Mouse (Mus musculus): ENCODE measurements around the gene Calml3. TPM values are rescaled to one million over a fixed set of nuclear protein-coding genes. Genes with fewer than 3 reads are reported as not detected.

Calml3 gene
- total and polyA plus RNA-seq, 3 experiments: 0.27 TPM; not detected in 2

DNA sequence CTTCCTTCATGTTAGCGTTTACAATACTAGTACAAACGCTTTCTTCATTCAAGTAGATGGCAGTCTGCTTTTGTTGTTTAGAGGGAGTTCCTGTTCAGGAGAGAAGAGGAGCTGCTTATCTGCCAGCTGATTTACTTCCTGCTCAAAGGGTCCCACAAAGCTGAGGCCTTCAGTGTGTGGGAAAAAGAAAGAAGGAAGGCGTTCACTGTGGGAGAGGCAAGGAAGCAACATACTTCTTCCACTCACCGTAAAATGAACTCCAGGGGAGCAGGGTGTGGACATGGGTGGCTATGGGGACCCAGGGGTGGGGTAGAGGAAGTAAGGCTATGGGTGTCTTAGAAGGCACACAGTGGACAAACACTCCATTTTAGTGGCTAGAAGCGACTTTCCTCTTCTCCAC lies 1.5 kb upstream of the Calml3 start:
- no peak overlapping the region for H3K4me3 ChIP-seq (ENCODE audit: low read depth, low read length)
- TF ChIP-seq TAL1 (conservative IDR thresholded peaks at IDR 0.05; ENCODE audit: low read depth, low read length) (no peak), POLR2AphosphoS5 (IDR thresholded peaks at IDR 0.05; ENCODE audit: insufficient replicate concordance, low read depth, low read length) (no peak), GATA1 (IDR thresholded peaks at IDR 0.05; ENCODE audit: borderline replicate concordance, low read length) (no peak), GATA2 (IDR thresholded peaks at IDR 0.05; ENCODE audit: borderline replicate concordance, low read depth, low read length) (no peak), CTCF (IDR thresholded peaks at IDR 0.05; ENCODE audit: low read depth, low read length) (no peak)
- DNase-seq (ENCODE audit: low spot score): no peak
- ATAC-seq (ENCODE audit: extremely low read depth, insufficient number of reproducible peaks, low FRiP score, poor library complexity, severe bottlenecking): no peak
- no peaks in the 10 kb centered on the region for H3K9me3 ChIP-seq (replicated peaks)
- no peaks in the 10 kb centered on the region for H3K4me1 ChIP-seq (ENCODE audit: insufficient read depth, low read depth, low read length)
- no peaks in the 10 kb centered on the region for H3K36me3 ChIP-seq (replicated peaks)
- H3K27me3 ChIP-seq (ENCODE audit: insufficient read depth, low read length): peaks cover 6% of the 10 kb centered on the region; the same call in 1 of the 2 replicates

DNA sequence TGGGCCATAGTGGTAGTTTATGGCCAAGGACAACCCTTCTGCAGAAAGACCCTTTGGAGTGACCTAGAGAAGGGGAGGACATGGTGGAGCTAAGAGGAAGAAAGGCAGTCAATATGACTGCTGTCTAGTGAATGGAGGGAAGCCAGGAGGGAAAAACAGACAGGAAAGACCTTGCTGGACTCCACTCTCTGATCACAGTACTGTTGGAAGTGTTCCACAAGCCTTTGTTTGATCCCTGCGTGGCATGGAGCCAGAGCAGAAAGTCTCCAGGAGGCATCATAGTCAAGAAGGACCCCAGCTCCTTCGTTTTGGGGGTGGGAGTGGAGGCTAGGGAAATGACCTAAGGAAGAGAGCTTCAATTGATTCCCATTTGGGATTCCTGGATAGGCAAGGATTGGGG lies 1.0 kb upstream of the Calml3 start:
- no peaks in the 10 kb centered on the region for H3K36me3 ChIP-seq (replicated peaks)
- no peak for TF ChIP-seq POLR2AphosphoS5 (IDR thresholded peaks at IDR 0.05; ENCODE audit: insufficient replicate concordance, low read depth, low read length)
- no peak for TF ChIP-seq CTCF (IDR thresholded peaks at IDR 0.05; ENCODE audit: low read depth, low read length)
- no peak for TF ChIP-seq GATA1 (IDR thresholded peaks at IDR 0.05; ENCODE audit: borderline replicate concordance, low read length)
- TF ChIP-seq GATA2 (IDR thresholded peaks at IDR 0.05; ENCODE audit: borderline replicate concordance, low read depth, low read length): no peak
- TF ChIP-seq TAL1 (conservative IDR thresholded peaks at IDR 0.05; ENCODE audit: low read depth, low read length): no peak
- H3K9me3 ChIP-seq (replicated peaks): no peaks in the 10 kb centered on the region
- DNase-seq (ENCODE audit: low spot score) (no peak), ATAC-seq (ENCODE audit: extremely low read depth, insufficient number of reproducible peaks, low FRiP score, poor library complexity, severe bottlenecking) (no peak)
- H3K27me3 ChIP-seq (ENCODE audit: insufficient read depth, low read length): 0 out of 2 replicates have a peak, but pooled peaks cover 4% of the 10 kb centered on the region
- no peak overlapping the region for H3K4me3 ChIP-seq (ENCODE audit: low read depth, low read length)
- H3K4me1 ChIP-seq (ENCODE audit: insufficient read depth, low read depth, low read length): no peaks in the 10 kb centered on the region

DNA sequence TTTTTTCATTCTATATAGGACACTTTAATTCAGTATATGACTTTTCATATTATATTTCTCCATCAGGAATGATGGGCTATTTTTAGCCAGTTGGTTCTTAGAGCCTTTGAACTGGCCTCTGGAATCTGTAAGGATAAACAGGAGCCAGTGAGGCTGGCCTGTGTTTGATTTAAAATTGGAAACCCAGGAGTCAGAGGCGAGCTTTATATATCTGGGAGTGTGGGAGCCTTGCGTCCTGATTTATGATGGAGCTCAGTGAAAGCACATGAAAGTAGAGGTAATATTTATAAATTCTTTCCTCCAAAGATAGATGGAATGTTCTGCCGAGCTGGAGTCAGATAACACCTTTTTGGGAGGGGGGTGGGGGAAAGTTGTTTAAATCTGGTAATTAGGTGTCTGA lies 4.7 kb downstream of the Calml3 start:
- H3K4me3 ChIP-seq (ENCODE audit: low read depth, low read length): no peak overlapping the region
- no peaks in the 10 kb centered on the region for H3K36me3 ChIP-seq (replicated peaks)
- ATAC-seq (ENCODE audit: extremely low read depth, insufficient number of reproducible peaks, low FRiP score, poor library complexity, severe bottlenecking) (no peak), DNase-seq (ENCODE audit: low spot score) (no peak)
- H3K4me1 ChIP-seq (ENCODE audit: insufficient read depth, low read depth, low read length): no peaks in the 10 kb centered on the region
- H3K9me3 ChIP-seq (replicated peaks): no peaks in the 10 kb centered on the region
- TF ChIP-seq GATA2 (IDR thresholded peaks at IDR 0.05; ENCODE audit: borderline replicate concordance, low read depth, low read length): no peak
- no peak for TF ChIP-seq CTCF (IDR thresholded peaks at IDR 0.05; ENCODE audit: low read depth, low read length)
- no peak for TF ChIP-seq POLR2AphosphoS5 (IDR thresholded peaks at IDR 0.05; ENCODE audit: insufficient replicate concordance, low read depth, low read length)
- TF ChIP-seq GATA1 (IDR thresholded peaks at IDR 0.05; ENCODE audit: borderline replicate concordance, low read length): no peak
- TF ChIP-seq TAL1 (conservative IDR thresholded peaks at IDR 0.05; ENCODE audit: low read depth, low read length): no peak
- H3K27me3 ChIP-seq (ENCODE audit: insufficient read depth, low read length): no peaks in the 10 kb centered on the region

DNA sequence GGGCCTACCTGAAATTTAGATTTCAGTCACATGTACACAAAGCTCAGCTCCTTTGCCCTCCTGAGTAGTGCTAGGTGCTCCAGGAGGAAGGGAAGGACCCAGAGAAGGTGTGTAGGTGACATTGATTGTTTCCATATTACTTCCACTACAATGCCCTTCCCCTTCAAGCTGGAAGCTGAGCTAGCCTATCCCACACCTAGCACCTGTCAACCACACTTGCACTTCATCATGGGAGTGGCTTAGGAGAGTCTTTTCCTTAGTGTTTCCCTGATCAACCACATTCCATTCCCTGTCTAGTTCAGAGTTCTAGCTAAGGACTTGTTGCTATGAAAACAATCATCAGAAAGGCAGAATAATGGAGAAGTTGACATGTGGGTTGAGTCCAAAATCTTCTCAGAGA lies 5.4 kb downstream of the Calml3 start:
- TF ChIP-seq POLR2AphosphoS5 (IDR thresholded peaks at IDR 0.05; ENCODE audit: insufficient replicate concordance, low read depth, low read length) (no peak), TAL1 (conservative IDR thresholded peaks at IDR 0.05; ENCODE audit: low read depth, low read length) (no peak), GATA2 (IDR thresholded peaks at IDR 0.05; ENCODE audit: borderline replicate concordance, low read depth, low read length) (no peak), GATA1 (IDR thresholded peaks at IDR 0.05; ENCODE audit: borderline replicate concordance, low read length) (no peak)
- no peak for ATAC-seq (ENCODE audit: extremely low read depth, insufficient number of reproducible peaks, low FRiP score, poor library complexity, severe bottlenecking)
- no peaks in the 10 kb centered on the region for H3K27me3 ChIP-seq (ENCODE audit: insufficient read depth, low read length)

DNA sequence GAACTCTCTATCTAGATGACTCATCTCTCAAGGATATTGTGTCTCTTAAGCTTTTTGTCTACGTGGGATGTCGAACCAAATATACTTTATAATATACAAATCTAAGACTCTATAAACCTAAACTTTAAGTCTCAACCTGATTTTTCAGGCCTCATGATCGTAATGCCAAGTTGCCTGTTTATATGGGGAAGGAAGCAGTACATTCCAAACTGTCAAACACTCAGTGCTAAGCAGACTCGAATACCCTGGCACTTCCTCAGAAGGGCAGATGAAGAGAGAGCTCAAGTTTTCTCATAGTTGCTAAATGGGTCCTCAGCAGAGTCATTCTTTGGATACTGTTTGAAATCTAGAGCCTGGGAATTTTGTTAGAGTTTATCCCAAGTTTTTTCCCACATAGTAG lies 7.5 kb downstream of the Calml3 start:
- H3K4me1 ChIP-seq (ENCODE audit: insufficient read depth, low read depth, low read length): no peaks in the 10 kb centered on the region
- H3K36me3 ChIP-seq (replicated peaks): no peaks in the 10 kb centered on the region
- no peaks in the 10 kb centered on the region for H3K27me3 ChIP-seq (ENCODE audit: insufficient read depth, low read length)
- no peak for DNase-seq (ENCODE audit: low spot score)
- no peak for TF ChIP-seq POLR2AphosphoS5 (IDR thresholded peaks at IDR 0.05; ENCODE audit: insufficient replicate concordance, low read depth, low read length)
- no peak for TF ChIP-seq TAL1 (conservative IDR thresholded peaks at IDR 0.05; ENCODE audit: low read depth, low read length)
- no peak for TF ChIP-seq GATA2 (IDR thresholded peaks at IDR 0.05; ENCODE audit: borderline replicate concordance, low read depth, low read length)
- TF ChIP-seq GATA1 (IDR thresholded peaks at IDR 0.05; ENCODE audit: borderline replicate concordance, low read length): no peak
- TF ChIP-seq CTCF (IDR thresholded peaks at IDR 0.05; ENCODE audit: low read depth, low read length): no peak
- no peak for ATAC-seq (ENCODE audit: extremely low read depth, insufficient number of reproducible peaks, low FRiP score, poor library complexity, severe bottlenecking)
- no peak overlapping the region for H3K4me3 ChIP-seq (ENCODE audit: low read depth, low read length)
- no peaks in the 10 kb centered on the region for H3K9me3 ChIP-seq (replicated peaks)

More for the DNA sequence above, 5.4 kb downstream of the Calml3 start:
- Histone ChIP-seq H3K36me3 (replicated peaks) (no peaks in the 10 kb centered on the region), H3K9me3 (replicated peaks) (no peaks in the 10 kb centered on the region), H3K4me3 (ENCODE audit: low read depth, low read length) (no peak overlapping the region), H3K4me1 (ENCODE audit: insufficient read depth, low read depth, low read length) (no peaks in the 10 kb centered on the region)
- DNase-seq (ENCODE audit: low spot score): no peak

DNA sequence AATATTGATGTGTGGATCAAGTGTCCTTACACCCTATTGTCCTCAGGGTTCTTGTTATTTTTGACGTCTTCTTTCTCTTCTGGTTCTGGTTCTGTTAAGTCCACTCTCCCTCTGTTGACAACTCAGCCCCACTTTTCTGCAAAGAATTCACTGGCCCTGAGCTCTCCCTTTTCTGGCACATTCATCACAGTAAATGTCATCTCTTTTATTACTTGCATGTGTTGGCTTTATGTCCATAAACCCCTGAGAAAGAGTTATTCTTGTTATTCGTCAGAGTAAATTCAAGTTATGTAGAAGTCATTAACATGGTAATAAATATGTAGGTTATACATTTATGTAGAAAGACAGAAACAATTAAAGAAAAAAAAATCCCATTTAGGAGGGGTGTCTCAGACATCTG lies 14.6 kb downstream of the Calml3 start:
- no peak for TF ChIP-seq TAL1 (conservative IDR thresholded peaks at IDR 0.05; ENCODE audit: low read depth, low read length)
- TF ChIP-seq POLR2AphosphoS5 (IDR thresholded peaks at IDR 0.05; ENCODE audit: insufficient replicate concordance, low read depth, low read length): no peak
- TF ChIP-seq GATA1 (IDR thresholded peaks at IDR 0.05; ENCODE audit: borderline replicate concordance, low read length): no peak
- no peak for ATAC-seq (ENCODE audit: extremely low read depth, insufficient number of reproducible peaks, low FRiP score, poor library complexity, severe bottlenecking)
- no peak for DNase-seq (ENCODE audit: low spot score)
- no peaks in the 10 kb centered on the region for H3K36me3 ChIP-seq (replicated peaks)
- no peaks in the 10 kb centered on the region for H3K9me3 ChIP-seq (replicated peaks)
- no peaks in the 10 kb centered on the region for H3K27me3 ChIP-seq (ENCODE audit: insufficient read depth, low read length)
- H3K4me3 ChIP-seq (ENCODE audit: low read depth, low read length): no peak overlapping the region
- no peaks in the 10 kb centered on the region for H3K4me1 ChIP-seq (ENCODE audit: insufficient read depth, low read depth, low read length)

DNA sequence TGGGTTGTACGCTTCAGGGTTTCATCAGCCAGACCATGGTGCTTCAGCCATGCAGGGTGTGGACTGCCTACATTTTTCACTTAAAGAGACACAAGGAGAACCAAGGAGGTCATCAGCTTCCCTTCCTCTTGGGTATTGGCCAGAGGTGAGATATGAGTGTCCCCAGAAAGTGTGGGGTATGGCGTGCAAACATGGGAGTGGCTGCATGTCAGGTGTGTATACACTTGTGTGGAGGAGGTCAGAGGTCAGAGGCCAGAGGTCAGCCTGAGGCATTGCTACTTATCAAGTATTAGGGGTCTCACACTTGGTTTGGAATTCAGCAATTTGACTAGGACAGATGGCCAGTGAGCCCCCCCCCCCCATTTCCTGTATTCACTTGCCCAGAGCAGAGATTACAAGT lies 15.5 kb downstream of the Calml3 start:
- ATAC-seq (ENCODE audit: extremely low read depth, insufficient number of reproducible peaks, low FRiP score, poor library complexity, severe bottlenecking) (no peak), DNase-seq (ENCODE audit: low spot score) (no peak)
- Histone ChIP-seq H3K27me3 (ENCODE audit: insufficient read depth, low read length) (no peaks in the 10 kb centered on the region), H3K9me3 (replicated peaks) (no peaks in the 10 kb centered on the region), H3K36me3 (replicated peaks) (no peaks in the 10 kb centered on the region), H3K4me1 (ENCODE audit: insufficient read depth, low read depth, low read length) (no peaks in the 10 kb centered on the region), H3K4me3 (ENCODE audit: low read depth, low read length) (no peak overlapping the region)
- TF ChIP-seq CTCF (IDR thresholded peaks at IDR 0.05; ENCODE audit: low read depth, low read length): no peak
- no peak for TF ChIP-seq POLR2AphosphoS5 (IDR thresholded peaks at IDR 0.05; ENCODE audit: insufficient replicate concordance, low read depth, low read length)
- TF ChIP-seq TAL1 (conservative IDR thresholded peaks at IDR 0.05; ENCODE audit: low read depth, low read length): no peak
- no peak for TF ChIP-seq GATA2 (IDR thresholded peaks at IDR 0.05; ENCODE audit: borderline replicate concordance, low read depth, low read length)
- no peak for TF ChIP-seq GATA1 (IDR thresholded peaks at IDR 0.05; ENCODE audit: borderline replicate concordance, low read length)

Measured in G1E (cell line).